Mouse (Mus musculus): ENCODE data around the gene Homer3. TPM values are rescaled to one million over a fixed set of nuclear protein-coding genes. Genes with fewer than 3 reads are reported as not detected.

Homer3 gene
- 11.8 and 12.0 TPM in 2 replicates for total RNA-seq (2017)

- ATAC-seq (replicated peaks; ENCODE audit: low read depth, poor library complexity, severe bottlenecking): peak; percentile 94
Measured at GRCm38 (mm10) chr8:70282603-70283135, at the start of gene Homer3. Gene Homer3, plus strand, starts transcription at chr8:70282827.

GRCm38 (mm10) chr8:70233606-70234005 lies 49.0 kb upstream of the Homer3 start:
- no peak for ATAC-seq (replicated peaks; ENCODE audit: low read depth, poor library complexity, severe bottlenecking)

DNA sequence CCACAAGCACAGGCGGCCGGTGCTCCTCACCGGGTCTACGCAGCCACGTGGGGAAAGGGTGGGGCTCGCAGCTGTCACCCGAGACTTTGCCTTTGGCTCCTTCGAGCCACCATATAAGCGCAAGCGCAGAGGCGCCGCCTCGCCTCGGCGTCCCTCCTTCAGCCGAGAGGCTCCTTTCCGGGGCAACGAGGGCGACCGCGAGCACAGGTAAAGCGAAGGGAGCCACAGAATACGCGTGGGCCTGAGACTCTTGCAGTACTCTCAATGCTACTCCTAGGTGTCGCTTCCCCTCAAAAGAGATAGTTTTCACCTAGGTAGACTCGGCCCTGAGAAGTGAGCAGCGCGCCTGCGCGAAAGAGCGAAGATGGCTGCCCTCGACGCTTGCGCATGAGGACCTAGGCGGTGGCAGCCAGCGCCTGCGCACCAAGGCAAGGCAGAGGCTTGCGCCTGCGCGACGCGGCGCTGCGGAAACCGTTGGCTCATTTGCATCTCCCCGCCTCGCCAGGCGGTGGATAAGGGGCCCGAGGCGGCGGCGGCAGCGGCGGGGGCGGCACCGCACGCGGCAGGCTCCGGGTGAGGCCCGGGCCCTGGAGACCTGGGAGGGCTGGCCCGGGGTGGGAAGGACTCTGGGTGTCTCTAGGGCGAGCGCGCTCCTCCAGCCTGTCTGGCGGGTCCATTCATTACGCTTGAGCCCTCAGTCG lies 48.4 kb upstream of the Homer3 start, which contains the start of the genes Sugp2 and Armc6:
Gene Sugp2 (plus strand): TSS at position 147 of the 701 bp plus-strand sequence.
Gene Armc6 (minus strand): TSS at position 387 of the 701 bp plus-strand sequence.
- peak; percentile 88 for ATAC-seq (replicated peaks; ENCODE audit: low read depth, poor library complexity, severe bottlenecking)

GRCm38 (mm10) chr8:70234781-70235128 lies 47.9 kb upstream of the Homer3 start:
- no peak for ATAC-seq (replicated peaks; ENCODE audit: low read depth, poor library complexity, severe bottlenecking)

- peak; percentile 62 for ATAC-seq (replicated peaks; ENCODE audit: low read depth, poor library complexity, severe bottlenecking)
Measured at GRCm38 (mm10) chr8:70237842-70238241, 44.8 kb upstream of the Homer3 start.

- no peak for ATAC-seq (replicated peaks; ENCODE audit: low read depth, poor library complexity, severe bottlenecking)
Measured at GRCm38 (mm10) chr8:70240642-70241041, 42.0 kb upstream of the Homer3 start.

DNA sequence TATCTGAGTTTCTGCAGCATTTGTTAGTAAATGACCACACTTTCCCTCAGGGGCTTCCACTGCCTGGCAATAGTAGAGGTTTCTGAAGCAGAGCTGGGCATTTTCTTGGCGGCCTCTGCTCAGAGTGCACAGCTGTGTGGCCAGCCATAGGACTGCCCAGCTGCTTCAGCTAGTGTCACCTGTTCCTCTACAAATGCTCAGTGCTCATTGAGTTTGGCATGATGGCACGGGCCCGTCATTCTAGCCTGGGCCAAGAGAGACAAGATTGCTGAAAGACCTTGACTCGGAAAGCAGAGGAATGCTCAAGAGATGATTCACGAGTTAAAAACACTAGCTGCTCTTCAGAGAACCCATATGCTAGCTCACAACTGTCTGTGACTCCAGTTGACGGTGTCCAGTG lies 36.0 kb upstream of the Homer3 start:
- no peak for ATAC-seq (replicated peaks; ENCODE audit: low read depth, poor library complexity, severe bottlenecking)

DNA sequence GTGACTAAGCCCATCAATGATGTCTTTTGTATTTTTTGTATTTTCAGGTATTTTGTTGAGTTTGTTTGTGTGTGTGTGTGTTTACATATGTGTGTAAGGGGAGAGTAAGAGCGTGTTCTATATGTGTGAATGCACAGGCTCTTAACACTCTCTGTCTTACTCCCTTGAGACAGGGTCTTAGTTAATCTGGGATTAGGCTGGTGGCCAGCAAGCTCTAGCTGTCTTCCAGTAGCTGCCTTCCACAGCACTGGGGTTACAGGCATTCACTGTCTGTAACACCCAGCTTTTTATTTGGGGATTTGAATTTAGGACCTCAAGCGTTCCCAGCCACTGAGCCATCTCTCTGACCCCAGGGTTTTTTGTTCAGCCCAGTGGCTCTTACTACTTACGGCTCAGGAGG lies 34.8 kb upstream of the Homer3 start:
- ATAC-seq (replicated peaks; ENCODE audit: low read depth, poor library complexity, severe bottlenecking): no peak

GRCm38 (mm10) chr8:70254628-70255027 lies 28.0 kb upstream of the Homer3 start:
- ATAC-seq (replicated peaks; ENCODE audit: low read depth, poor library complexity, severe bottlenecking): no peak

- no peak for ATAC-seq (replicated peaks; ENCODE audit: low read depth, poor library complexity, severe bottlenecking)
Measured at GRCm38 (mm10) chr8:70257456-70257855, 25.2 kb upstream of the Homer3 start.

- no peak for ATAC-seq (replicated peaks; ENCODE audit: low read depth, poor library complexity, severe bottlenecking)
Measured at GRCm38 (mm10) chr8:70258600-70258999, 24.0 kb upstream of the Homer3 start.

- ATAC-seq (replicated peaks; ENCODE audit: low read depth, poor library complexity, severe bottlenecking): no peak; the same call in 1 of the 2 replicates
Measured at GRCm38 (mm10) chr8:70259043-70259442, 23.6 kb upstream of the Homer3 start.

- ATAC-seq (replicated peaks; ENCODE audit: low read depth, poor library complexity, severe bottlenecking): 0 out of 2 replicates have a peak, but pooled peaks have one; percentile 20
Measured at GRCm38 (mm10) chr8:70267674-70268073, 15.0 kb upstream of the Homer3 start.

DNA sequence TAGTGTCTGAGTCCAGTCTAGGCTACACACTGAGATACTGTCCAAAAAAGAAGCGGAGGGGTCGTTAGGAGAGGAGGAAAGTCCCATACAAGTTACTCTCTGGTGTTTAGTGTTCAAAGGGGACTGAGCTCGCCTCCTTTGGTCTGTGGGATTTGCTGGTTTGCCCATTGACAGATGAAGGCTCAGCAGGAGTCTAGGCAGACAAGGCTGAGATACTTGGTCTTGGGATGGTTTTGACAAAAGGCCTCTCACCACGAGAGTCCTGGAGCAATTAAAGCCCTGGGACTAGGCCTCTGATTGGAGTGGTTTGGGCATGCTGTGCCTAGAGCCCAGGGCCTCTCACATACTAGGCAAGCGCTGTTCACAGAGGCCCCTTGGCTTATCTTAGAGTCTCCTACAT lies 14.3 kb upstream of the Homer3 start:
- ATAC-seq (replicated peaks; ENCODE audit: low read depth, poor library complexity, severe bottlenecking): peak; percentile 6; the same call in 1 of the 2 replicates

- ATAC-seq (replicated peaks; ENCODE audit: low read depth, poor library complexity, severe bottlenecking): peak; percentile 57
Measured at GRCm38 (mm10) chr8:70268799-70269565, 13.6 kb upstream of the Homer3 start.

DNA sequence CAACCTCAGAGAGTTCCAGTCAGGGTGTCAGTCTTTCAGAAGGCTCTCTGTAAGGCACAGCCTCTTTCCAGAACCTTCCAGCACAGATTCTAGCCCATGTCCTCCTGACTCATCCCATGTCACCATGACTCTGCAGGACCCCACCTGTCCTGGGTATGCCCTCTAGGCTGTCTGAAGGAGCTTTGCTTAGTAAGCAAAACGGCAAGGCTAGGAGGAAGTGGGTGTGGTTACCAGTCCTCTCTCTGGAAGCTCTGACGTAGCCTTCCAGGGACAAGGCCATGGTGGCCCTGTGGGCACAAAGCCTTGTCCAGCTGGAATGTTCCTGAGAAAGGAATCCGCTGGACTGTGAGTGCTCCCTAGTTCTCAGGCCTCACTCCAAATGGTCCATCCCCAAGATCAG lies 9.7 kb upstream of the Homer3 start:
- ATAC-seq (replicated peaks; ENCODE audit: low read depth, poor library complexity, severe bottlenecking): peak; percentile 52

DNA sequence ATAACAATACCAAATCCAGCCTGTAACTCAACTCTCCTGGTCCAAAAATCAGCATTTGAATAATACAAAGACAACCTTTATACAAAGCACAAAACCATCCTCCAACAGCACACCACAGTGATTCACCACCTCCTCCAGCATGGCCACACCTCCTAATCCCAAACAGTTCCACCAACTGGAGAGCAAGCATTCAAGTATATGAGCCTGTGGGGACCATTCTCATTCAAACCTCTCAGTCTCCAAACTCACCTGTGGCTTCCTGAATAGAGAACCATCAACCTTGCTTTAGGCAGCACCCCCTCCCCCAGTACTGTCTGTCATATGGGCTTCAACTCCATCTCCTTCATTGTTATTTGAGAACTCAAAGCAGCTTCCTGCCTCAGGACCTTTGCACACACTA lies 8.3 kb upstream of the Homer3 start:
- no peak for ATAC-seq (replicated peaks; ENCODE audit: low read depth, poor library complexity, severe bottlenecking)

DNA sequence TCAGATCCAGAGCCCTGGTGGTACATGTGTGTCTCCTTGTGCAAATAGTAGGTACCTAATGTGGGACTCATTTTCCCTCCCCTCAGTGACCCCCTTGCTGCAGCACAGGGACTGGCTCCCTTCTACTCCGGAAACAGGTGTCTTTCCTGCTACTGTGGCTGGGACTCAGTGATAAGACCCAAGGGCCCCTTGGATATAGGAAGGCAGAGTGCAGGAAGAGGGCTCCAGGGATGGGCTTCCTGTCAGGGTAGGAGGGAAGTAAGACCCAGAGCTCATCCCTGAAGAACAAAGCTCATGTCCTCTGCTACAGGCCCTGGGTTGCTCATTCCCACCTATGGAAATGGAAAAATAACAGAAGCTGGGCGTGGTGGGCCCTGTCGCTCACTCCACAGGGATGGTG lies 6.2 kb upstream of the Homer3 start:
- ATAC-seq (replicated peaks; ENCODE audit: low read depth, poor library complexity, severe bottlenecking): peak; percentile 70

DNA sequence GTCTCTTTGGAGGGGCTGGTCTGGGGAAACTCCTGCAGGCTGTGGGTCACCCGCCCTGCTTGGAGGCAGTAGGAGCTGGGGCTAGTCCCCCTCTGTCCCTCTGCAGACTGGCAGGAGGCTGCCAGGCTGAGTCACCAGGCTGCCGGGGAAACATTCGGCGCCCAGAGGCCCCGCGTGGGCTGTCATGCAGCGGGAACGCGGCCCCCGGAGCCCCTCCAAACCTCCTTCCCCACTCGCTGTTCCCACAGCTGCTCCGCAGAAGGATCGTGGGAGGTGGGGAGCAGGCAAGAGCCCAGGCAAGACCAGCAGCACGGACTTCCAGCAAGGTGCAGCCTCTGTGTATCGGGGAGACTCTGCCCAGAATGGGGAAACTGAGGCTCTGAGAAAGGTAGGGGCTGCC lies 4.5 kb upstream of the Homer3 start:
- ATAC-seq (replicated peaks; ENCODE audit: low read depth, poor library complexity, severe bottlenecking): no peak

DNA sequence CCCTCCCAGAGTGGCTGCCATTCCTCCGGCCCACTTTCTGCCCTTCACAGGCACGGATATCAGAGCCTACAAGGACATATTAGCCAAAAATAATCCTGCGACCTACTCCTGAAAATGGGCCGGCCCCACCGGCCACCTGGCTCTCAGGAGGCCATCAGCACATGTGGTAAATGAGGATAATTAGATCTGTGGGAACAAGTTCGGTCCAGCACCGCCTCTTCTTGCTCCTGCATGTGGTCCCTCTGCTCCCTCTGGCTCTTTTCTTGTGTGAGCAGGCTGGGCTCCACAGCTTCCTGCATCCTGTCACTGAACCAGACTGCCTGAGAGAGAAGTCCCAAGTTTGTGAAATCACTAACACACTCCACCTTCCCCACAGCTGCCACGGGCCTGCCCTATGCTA lies 3.4 kb upstream of the Homer3 start:
- no peak for ATAC-seq (replicated peaks; ENCODE audit: low read depth, poor library complexity, severe bottlenecking)

DNA sequence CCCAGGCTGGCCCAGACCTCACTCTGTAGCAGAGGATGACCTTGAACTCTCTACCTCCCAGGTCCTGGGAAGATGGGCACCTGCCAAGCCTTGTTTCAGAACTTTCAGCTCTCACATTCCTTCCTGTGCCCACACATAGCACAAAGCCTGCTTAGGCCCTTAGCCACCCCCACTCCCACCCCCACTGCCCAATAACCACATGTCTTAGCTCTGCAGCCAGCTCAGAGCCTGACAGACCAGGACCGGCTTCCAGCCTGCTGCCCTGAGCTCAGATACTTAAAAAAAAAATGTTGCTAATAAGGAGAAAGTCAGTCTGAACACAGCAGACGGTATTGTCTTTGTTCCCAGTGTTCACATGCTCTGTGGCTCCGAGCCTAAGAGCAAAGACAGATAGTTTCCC lies 1.6 kb upstream of the Homer3 start:
- ATAC-seq (replicated peaks; ENCODE audit: low read depth, poor library complexity, severe bottlenecking): no peak
